Comparison of ENCODE assay signal across 25 mouse cellular contexts in genomic region chr10:77048606-77049005, GRCm38 (mm10).
"Had no signal": no experiment of that assay in that cellular context is flagged by ENCODE, and none has a peak within 500 bp of the region (broad histone marks: within the 10 kb centered on the region; RNA-seq: fewer than 3 reads in every experiment).

No protein-coding gene starts in this region.

- H3K4me1 ChIP-seq: heart, embryonic 13.5 days; heart, embryonic 15.5 days; intestine, embryonic 15.5 days; kidney, embryonic 15.5 days; limb, embryonic 15.5 days; liver, embryonic 12.5 days had no signal

- H3K9ac ChIP-seq: heart, embryonic 13.5 days; heart, embryonic 15.5 days; hindbrain, embryonic 12.5 days; hindbrain, embryonic 14.5 days; intestine, embryonic 15.5 days; kidney, embryonic 15.5 days; limb, embryonic 13.5 days; limb, embryonic 15.5 days; liver, embryonic 12.5 days; liver, embryonic 14.5 days had no signal

- H3K27me3 ChIP-seq: heart, embryonic 13.5 days; heart, embryonic 15.5 days; hindbrain, embryonic 12.5 days; intestine, embryonic 15.5 days; kidney, embryonic 15.5 days; limb, embryonic 13.5 days; limb, embryonic 15.5 days; liver, embryonic 12.5 days had no signal

- H3K4me3 ChIP-seq: gastrocnemius, adult 2 months; heart, adult 2 months; heart, embryonic 13.5 days; heart, embryonic 15.5 days; hindbrain, embryonic 10.5 days; hindbrain, embryonic 12.5 days; intestine, embryonic 15.5 days; kidney, embryonic 15.5 days; limb, embryonic 13.5 days; limb, embryonic 15.5 days; liver, embryonic 12.5 days had no signal

- H3K27ac ChIP-seq: gastrocnemius, adult 2 months; heart, adult 2 months; heart, embryonic 13.5 days; heart, embryonic 15.5 days; hindbrain, embryonic 10.5 days; hindbrain, embryonic 12.5 days; hindbrain, embryonic 14.5 days; intestine, embryonic 15.5 days; kidney, embryonic 15.5 days; limb, embryonic 13.5 days; limb, embryonic 15.5 days; liver, embryonic 12.5 days; liver, embryonic 14.5 days had no signal

- DNase-seq: gastrocnemius, adult 2 months; gastrocnemius, postnatal 10 days; gastrocnemius, postnatal 25 days; heart, adult 2 months; heart, postnatal 10 days; heart, postnatal 4 days; kidney, postnatal 10 days; layer of hippocampus, adult 9-11 months; layer of hippocampus, postnatal 36 days; left cerebral cortex, postnatal 4 days had no signal

- H3K9me3 ChIP-seq: heart, embryonic 13.5 days; heart, embryonic 15.5 days; hindbrain, embryonic 10.5 days; hindbrain, embryonic 12.5 days; intestine, embryonic 15.5 days; kidney, embryonic 15.5 days; limb, embryonic 13.5 days; limb, embryonic 15.5 days; liver, embryonic 12.5 days had no signal

- H3K4me2 ChIP-seq: heart, embryonic 11.5 days; heart, embryonic 13.5 days; heart, embryonic 15.5 days; hindbrain, embryonic 12.5 days; hindbrain, embryonic 14.5 days; intestine, embryonic 15.5 days; kidney, embryonic 15.5 days; limb, embryonic 13.5 days; limb, embryonic 15.5 days; liver, embryonic 12.5 days had no signal

- ATAC-seq: hindbrain, embryonic 16.5 days; inflammation-experienced regulatory T-cells, adult 6 months; intestine, embryonic 15.5 days; intestine, postnatal 0 days; liver, embryonic 12.5 days had no signal
